Mouse (Mus musculus): ENCODE results near the gene Dtx1. TPM values are rescaled to one million over a fixed set of nuclear protein-coding genes. Genes with fewer than 3 reads are reported as not detected.

The Dtx1 gene
- polyA plus RNA-seq, 1 experiment from 2014 or later: 5.4 TPM

- Histone ChIP-seq H3K27me3 (ENCODE audit: insufficient read depth, low read length) (no peaks in the 10 kb centered on the region), H3K4me1 (ENCODE audit: insufficient read depth, low read length) (no peaks in the 10 kb centered on the region), H3K36me3 (ENCODE audit: insufficient read depth, low read length) (no peaks in the 10 kb centered on the region), H3K4me2 (replicated peaks; ENCODE audit: low read depth, low read length) (no peak overlapping the region), H3K9me3 (ENCODE audit: low read length) (no peaks in the 10 kb centered on the region), H3K27ac (ENCODE audit: low read length) (no peak overlapping the region), H3K4me3 (ENCODE audit: low read length) (no peak overlapping the region), H3K9ac (replicated peaks; ENCODE audit: low read length) (no peak overlapping the region)
- no peak for ATAC-seq (ENCODE audit: low FRiP score, low TSS enrichment)
- 80% methylated on average over 10 of the region's 10 CpGs for WGBS
These were observed 17.6 kb upstream of the Dtx1 start for GRCm38 (mm10) chr5:120729319-120729718.

- no peaks in the 10 kb centered on the region for H3K36me3 ChIP-seq (ENCODE audit: insufficient read depth, low read length)
- no peaks in the 10 kb centered on the region for H3K27me3 ChIP-seq (ENCODE audit: insufficient read depth, low read length)
- 51% methylated on average over 12 of the region's 12 CpGs for WGBS
- H3K4me1 ChIP-seq (ENCODE audit: insufficient read depth, low read length): no peaks in the 10 kb centered on the region
- no peak overlapping the region for H3K9ac ChIP-seq (replicated peaks; ENCODE audit: low read length)
- ATAC-seq (ENCODE audit: low FRiP score, low TSS enrichment): no peak
- no peaks in the 10 kb centered on the region for H3K9me3 ChIP-seq (ENCODE audit: low read length)
- no peak overlapping the region for H3K4me2 ChIP-seq (replicated peaks; ENCODE audit: low read depth, low read length)
- H3K4me3 ChIP-seq (ENCODE audit: low read length): no peak overlapping the region
- H3K27ac ChIP-seq (ENCODE audit: low read length): no peak overlapping the region
These were observed 14.2 kb upstream of the Dtx1 start for GRCm38 (mm10) chr5:120725811-120726455.

GRCm38 (mm10) chr5:120721005-120721404, 9.3 kb upstream of the Dtx1 start:
- H3K27ac ChIP-seq (ENCODE audit: low read length): no peak overlapping the region
- no peak overlapping the region for H3K4me2 ChIP-seq (replicated peaks; ENCODE audit: low read depth, low read length)
- no peaks in the 10 kb centered on the region for H3K27me3 ChIP-seq (ENCODE audit: insufficient read depth, low read length)
- WGBS: 58% methylated on average over 7 of the region's 7 CpGs
- no peak overlapping the region for H3K9ac ChIP-seq (replicated peaks; ENCODE audit: low read length)
- H3K9me3 ChIP-seq (ENCODE audit: low read length): 0 out of 2 replicates have a peak, but pooled peaks cover 3% of the 10 kb centered on the region
- no peak for ATAC-seq (ENCODE audit: low FRiP score, low TSS enrichment)
- H3K36me3 ChIP-seq (ENCODE audit: insufficient read depth, low read length): no peaks in the 10 kb centered on the region
- peaks cover 5% of the 10 kb centered on the region for H3K4me1 ChIP-seq (ENCODE audit: insufficient read depth, low read length)
- H3K4me3 ChIP-seq (ENCODE audit: low read length): no peak overlapping the region

GRCm38 (mm10) chr5:120718600-120719378, 7.1 kb upstream of the Dtx1 start:
- H3K27ac ChIP-seq (ENCODE audit: low read length): no peak overlapping the region
- WGBS: 53% methylated on average over 14 of the region's 15 CpGs
- ATAC-seq (ENCODE audit: low FRiP score, low TSS enrichment): peak; percentile 43; the same call in 1 of the 2 replicates
- no peak overlapping the region for H3K4me2 ChIP-seq (replicated peaks; ENCODE audit: low read depth, low read length)
- no peaks in the 10 kb centered on the region for H3K36me3 ChIP-seq (ENCODE audit: insufficient read depth, low read length)
- no peak overlapping the region for H3K9ac ChIP-seq (replicated peaks; ENCODE audit: low read length)
- H3K4me1 ChIP-seq (ENCODE audit: insufficient read depth, low read length): peaks cover 5% of the 10 kb centered on the region
- 0 out of 2 replicates have a peak, but pooled peaks cover 3% of the 10 kb centered on the region for H3K9me3 ChIP-seq (ENCODE audit: low read length)
- no peak overlapping the region for H3K4me3 ChIP-seq (ENCODE audit: low read length)
- H3K27me3 ChIP-seq (ENCODE audit: insufficient read depth, low read length): peaks cover 8% of the 10 kb centered on the region; the same call in 1 of the 2 replicates

GRCm38 (mm10) chr5:120717136-120717535, 5.4 kb upstream of the Dtx1 start:
- Histone ChIP-seq H3K9ac (replicated peaks; ENCODE audit: low read length) (no peak overlapping the region), H3K36me3 (ENCODE audit: insufficient read depth, low read length) (no peaks in the 10 kb centered on the region), H3K4me2 (replicated peaks; ENCODE audit: low read depth, low read length) (no peak overlapping the region), H3K27ac (ENCODE audit: low read length) (no peak overlapping the region), H3K4me3 (ENCODE audit: low read length) (no peak overlapping the region), H3K4me1 (ENCODE audit: insufficient read depth, low read length) (peaks cover 5% of the 10 kb centered on the region), H3K27me3 (ENCODE audit: insufficient read depth, low read length) (peaks cover 23% of the 10 kb centered on the region), H3K9me3 (ENCODE audit: low read length) (0 out of 2 replicates have a peak, but pooled peaks cover 3% of the 10 kb centered on the region)
- ATAC-seq (ENCODE audit: low FRiP score, low TSS enrichment): no peak
- 73% methylated on average over 10 of the region's 10 CpGs for WGBS

GRCm38 (mm10) chr5:120714314-120714713, 2.6 kb upstream of the Dtx1 start:
- Histone ChIP-seq H3K36me3 (ENCODE audit: insufficient read depth, low read length) (no peaks in the 10 kb centered on the region), H3K9me3 (ENCODE audit: low read length) (no peaks in the 10 kb centered on the region), H3K4me3 (ENCODE audit: low read length) (no peak overlapping the region), H3K4me2 (replicated peaks; ENCODE audit: low read depth, low read length) (no peak overlapping the region), H3K9ac (replicated peaks; ENCODE audit: low read length) (no peak overlapping the region), H3K27ac (ENCODE audit: low read length) (no peak overlapping the region), H3K27me3 (ENCODE audit: insufficient read depth, low read length) (peaks cover 50% of the 10 kb centered on the region), H3K4me1 (ENCODE audit: insufficient read depth, low read length) (peaks cover 23% of the 10 kb centered on the region)
- no peak for ATAC-seq (ENCODE audit: low FRiP score, low TSS enrichment)
- 4% methylated on average over 16 of the region's 16 CpGs for WGBS

- Histone ChIP-seq H3K4me3 (ENCODE audit: low read length) (no peak overlapping the region), H3K27me3 (ENCODE audit: insufficient read depth, low read length) (peaks cover 50% of the 10 kb centered on the region), H3K4me2 (replicated peaks; ENCODE audit: low read depth, low read length) (no peak overlapping the region), H3K9ac (replicated peaks; ENCODE audit: low read length) (no peak overlapping the region), H3K4me1 (ENCODE audit: insufficient read depth, low read length) (peaks cover 18% of the 10 kb centered on the region), H3K9me3 (ENCODE audit: low read length) (no peaks in the 10 kb centered on the region), H3K27ac (ENCODE audit: low read length) (no peak overlapping the region), H3K36me3 (ENCODE audit: insufficient read depth, low read length) (no peaks in the 10 kb centered on the region)
- ATAC-seq (ENCODE audit: low FRiP score, low TSS enrichment): no peak
- WGBS: 69% methylated on average over 8 of the region's 8 CpGs
These were observed 994 bp upstream of the Dtx1 start for GRCm38 (mm10) chr5:120712721-120713120.

GRCm38 (mm10) chr5:120711416-120711815, 311 bp downstream of the Dtx1 start:
- H3K9ac ChIP-seq (replicated peaks; ENCODE audit: low read length): peak overlapping the region; percentile 62
- no peaks in the 10 kb centered on the region for H3K9me3 ChIP-seq (ENCODE audit: low read length)
- H3K36me3 ChIP-seq (ENCODE audit: insufficient read depth, low read length): no peaks in the 10 kb centered on the region
- H3K4me1 ChIP-seq (ENCODE audit: insufficient read depth, low read length): peaks cover 23% of the 10 kb centered on the region
- ATAC-seq (ENCODE audit: low FRiP score, low TSS enrichment): no peak
- under 1% methylated on average over 43 of the region's 43 CpGs for WGBS
- H3K27me3 ChIP-seq (ENCODE audit: insufficient read depth, low read length): peaks cover 50% of the 10 kb centered on the region
- peak overlapping the region; percentile 53 for H3K4me3 ChIP-seq (ENCODE audit: low read length)
- H3K27ac ChIP-seq (ENCODE audit: low read length): no peak overlapping the region
- H3K4me2 ChIP-seq (replicated peaks; ENCODE audit: low read depth, low read length): peak overlapping the region; percentile 73

GRCm38 (mm10) chr5:120710826-120711248, 890 bp downstream of the Dtx1 start:
- H3K36me3 ChIP-seq (ENCODE audit: insufficient read depth, low read length): no peaks in the 10 kb centered on the region
- H3K4me2 ChIP-seq (replicated peaks; ENCODE audit: low read depth, low read length): peak overlapping the region; percentile 73
- H3K27ac ChIP-seq (ENCODE audit: low read length): no peak overlapping the region
- H3K27me3 ChIP-seq (ENCODE audit: insufficient read depth, low read length): peaks cover 50% of the 10 kb centered on the region
- peak overlapping the region; percentile 53 for H3K4me3 ChIP-seq (ENCODE audit: low read length)
- peak overlapping the region; percentile 62 for H3K9ac ChIP-seq (replicated peaks; ENCODE audit: low read length)
- no peaks in the 10 kb centered on the region for H3K9me3 ChIP-seq (ENCODE audit: low read length)
- peaks cover 24% of the 10 kb centered on the region for H3K4me1 ChIP-seq (ENCODE audit: insufficient read depth, low read length)
- 2% methylated on average over 31 of the region's 34 CpGs for WGBS
- ATAC-seq (ENCODE audit: low FRiP score, low TSS enrichment): no peak

All from kidney, embryonic 16.5 days (tissue).